Mouse (Mus musculus) A20 (cell line): ENCODE data around the gene Galns.
A peak's percentile ranks its signal among the peaks of the same experiment; 100 is the strongest.
"Not testable (repeated sequence)": the region's sequence is repeated elsewhere in the genome, so short reads cannot be mapped to it uniquely, and the experiment has no call there.

Experiments used
- DNase-seq: peaks from one replicate; pipeline ENCODE4 v3.0.0-alpha.2; 2011; ENCODE audit warnings: low read depth, low spot score

Gene Galns

DNA sequence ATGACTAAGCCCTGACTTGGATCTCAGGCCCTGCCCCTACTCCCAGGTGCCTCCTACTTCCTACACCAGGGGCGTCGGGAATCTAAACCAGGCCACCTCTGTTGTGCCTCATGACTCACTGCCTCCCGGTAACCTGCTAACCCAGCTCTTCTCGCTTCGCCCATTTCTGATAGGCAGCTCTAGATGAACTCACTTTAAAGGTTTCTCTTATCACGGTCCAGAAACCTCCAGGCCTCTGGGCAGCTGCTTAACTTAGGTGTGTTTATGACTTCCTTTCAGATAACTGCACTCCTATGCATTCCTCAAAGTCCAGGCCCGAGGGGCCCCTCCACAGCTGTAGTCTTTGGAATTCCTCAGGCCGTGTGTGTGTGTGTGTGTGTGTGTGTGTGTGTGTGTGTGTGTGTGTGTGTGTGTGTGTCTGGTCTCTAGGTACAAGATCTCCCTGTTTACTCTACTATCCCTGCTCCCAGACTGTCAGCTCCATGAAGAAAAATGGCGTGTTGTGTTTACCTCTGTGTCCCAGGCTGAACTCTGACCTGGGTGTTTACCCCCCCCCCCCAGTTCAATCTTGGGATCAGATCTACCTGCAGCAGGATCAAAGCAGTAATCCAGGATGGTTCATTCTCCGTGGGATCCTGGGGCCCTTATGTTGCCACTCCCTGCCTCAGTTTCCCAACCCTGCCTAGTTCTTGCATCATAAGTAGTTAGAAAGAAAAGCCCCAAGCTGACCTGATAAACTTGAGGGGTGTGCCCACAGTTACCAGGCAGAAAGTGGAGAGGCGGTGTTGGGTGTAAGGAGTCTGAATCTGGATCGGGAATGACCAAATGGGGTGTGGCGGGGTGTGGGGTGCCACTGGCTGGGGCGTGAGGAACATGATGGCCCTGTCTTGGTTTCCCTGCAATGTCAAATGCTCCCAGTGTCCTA is 24.9 kb upstream of the Galns start:
- no peak for DNase-seq

- no peak for DNase-seq
Observed at GRCm38 (mm10) chr8:122633205-122633604, 21.9 kb upstream of the Galns start.

DNA sequence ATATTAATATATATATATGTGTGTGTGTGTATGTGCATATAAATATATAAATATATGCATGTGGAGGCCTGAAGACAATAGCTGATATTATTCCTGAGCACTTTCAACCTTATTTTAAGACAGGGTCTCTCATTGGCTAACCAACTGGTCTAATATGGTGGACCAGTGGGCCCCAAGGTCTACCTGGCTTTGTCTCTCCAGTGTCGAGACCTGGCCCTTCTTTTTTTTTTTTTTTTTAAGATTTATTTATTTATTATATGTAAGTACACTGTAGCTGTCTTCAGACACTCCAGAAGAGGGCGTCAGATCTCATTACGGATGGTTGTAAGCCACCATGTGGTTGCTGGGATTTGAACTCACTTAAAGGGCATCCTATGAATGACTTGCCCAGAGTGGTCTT is 20.9 kb upstream of the Galns start:
- not testable (repeated sequence) for DNase-seq

- DNase-seq = no peak
Observed at GRCm38 (mm10) chr8:122630696-122631095, 19.4 kb upstream of the Galns start.

GRCm38 (mm10) chr8:122629388-122629787 is 18.1 kb upstream of the Galns start:
- no peak for DNase-seq

GRCm38 (mm10) chr8:122626896-122627295 is 15.6 kb upstream of the Galns start:
- DNase-seq = no peak

DNA sequence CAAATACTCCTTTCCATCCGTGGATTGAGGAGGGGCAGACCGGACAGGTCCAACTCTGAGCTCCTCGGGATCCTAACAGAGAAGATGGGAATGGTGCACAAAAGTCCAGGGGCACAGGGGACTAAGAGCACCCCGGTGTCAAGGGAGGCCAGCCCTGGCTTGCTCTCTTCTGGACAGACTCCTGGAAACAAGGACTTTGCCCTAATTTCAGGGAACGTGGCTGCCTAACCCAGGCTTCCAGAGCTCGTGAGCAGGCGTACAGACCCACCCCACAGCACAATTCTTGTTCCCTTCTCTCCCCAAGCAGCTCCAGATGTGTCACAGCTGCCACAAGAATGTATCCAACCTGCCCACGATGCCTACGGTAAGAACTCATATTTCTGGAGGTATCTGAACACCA is 14.5 kb upstream of the Galns start:
- DNase-seq = no peak

DNA sequence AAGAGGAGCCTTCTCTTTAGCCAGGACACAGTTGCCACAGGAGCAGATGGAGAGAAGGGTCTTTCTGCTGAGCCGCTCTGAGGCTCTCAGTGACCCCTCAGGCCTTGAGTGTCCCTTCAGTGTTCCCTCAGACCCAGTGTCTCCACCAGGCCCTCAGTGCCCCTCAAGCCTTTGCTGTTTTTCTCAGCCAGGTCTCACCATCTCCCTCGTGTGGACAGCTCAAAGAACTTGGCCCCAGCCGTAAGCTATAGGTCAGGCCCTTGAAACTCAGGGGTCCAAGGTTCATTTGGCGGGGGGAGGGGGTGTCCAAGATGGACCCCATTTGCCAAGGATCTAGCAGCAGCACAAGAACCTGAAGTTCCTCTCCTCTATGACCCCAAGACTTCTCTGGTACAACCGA is 13.4 kb upstream of the Galns start:
- no peak for DNase-seq

GRCm38 (mm10) chr8:122623844-122624642 is 12.8 kb upstream of the Galns start:
- DNase-seq = no peak

DNA sequence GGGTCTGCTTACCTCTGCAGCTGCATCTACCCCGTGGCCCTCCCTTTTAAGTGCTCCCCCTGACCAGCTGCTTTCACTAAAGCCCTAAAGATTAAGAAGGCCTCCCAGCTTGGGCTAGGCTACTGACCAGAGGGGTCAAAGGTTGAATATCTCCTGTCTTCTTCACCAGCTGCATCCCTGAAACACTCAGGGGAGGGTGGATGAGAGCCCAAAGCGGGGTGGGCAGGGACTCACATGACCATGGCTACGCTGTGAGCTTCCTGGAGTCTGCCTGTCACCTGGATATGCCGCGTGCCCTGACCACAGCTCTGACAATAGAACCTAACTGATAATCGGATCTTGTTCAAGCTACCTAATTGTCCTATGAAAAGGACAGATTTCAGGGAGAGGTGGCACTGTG is 11.5 kb upstream of the Galns start, which contains the start of gene Pabpn1l:
Gene Pabpn1l (minus strand): TSS at position 13 of the 400 bp plus-strand sequence.
- DNase-seq = no peak

DNA sequence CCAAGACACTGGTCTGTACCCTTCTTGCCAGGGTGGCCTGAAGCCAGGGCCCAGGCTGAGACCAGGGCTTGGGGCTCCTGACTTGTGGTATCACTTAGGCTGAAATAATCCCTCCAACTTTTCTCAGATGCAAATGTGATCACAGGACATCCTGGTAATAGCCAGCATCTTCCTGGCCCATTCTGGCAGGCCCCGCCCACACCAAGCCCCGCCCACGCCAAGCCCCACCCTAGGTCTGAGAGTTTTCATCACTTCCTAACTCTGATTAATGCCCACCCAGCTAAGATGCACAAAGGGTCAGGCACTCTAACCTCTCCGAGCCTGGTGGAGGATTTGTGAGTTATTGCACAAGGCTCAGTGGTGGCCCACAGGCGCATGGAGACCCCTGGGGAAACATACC is 9.2 kb upstream of the Galns start:
- no peak for DNase-seq

DNA sequence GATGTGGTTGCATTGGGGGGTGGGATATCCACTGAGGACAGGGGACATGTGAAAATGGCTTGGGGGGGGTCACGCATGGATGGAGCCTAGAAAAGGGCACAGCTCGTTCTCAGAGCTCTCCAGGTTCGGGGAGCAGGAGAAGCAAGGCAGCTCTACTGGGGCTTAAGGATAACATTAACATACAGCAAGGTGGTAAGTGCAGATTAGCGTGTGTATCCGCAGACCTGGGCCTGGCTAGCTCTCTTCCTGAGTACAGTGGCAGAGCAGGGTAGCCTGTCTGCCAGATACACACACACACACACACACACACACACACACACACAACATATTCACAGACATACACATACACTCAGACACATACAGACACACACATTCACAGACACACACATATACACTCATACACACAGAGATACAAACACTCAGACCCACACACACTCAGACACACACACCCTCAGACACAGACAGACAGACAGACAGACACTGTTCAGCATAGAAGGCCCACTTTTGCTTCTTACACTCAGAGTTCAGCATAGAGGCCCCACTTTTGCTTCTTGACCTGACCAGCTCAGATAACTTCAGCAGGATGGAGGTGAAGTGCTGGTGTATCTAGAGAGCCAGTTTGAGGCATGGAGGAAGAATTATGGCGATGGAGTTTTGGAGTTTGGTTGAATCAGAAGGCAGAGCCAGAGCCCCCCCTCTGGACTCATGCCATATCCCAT is 7.6 kb upstream of the Galns start:
- no peak for DNase-seq

GRCm38 (mm10) chr8:122617947-122618546 is 6.8 kb upstream of the Galns start:
- peak; percentile 67 for DNase-seq

DNA sequence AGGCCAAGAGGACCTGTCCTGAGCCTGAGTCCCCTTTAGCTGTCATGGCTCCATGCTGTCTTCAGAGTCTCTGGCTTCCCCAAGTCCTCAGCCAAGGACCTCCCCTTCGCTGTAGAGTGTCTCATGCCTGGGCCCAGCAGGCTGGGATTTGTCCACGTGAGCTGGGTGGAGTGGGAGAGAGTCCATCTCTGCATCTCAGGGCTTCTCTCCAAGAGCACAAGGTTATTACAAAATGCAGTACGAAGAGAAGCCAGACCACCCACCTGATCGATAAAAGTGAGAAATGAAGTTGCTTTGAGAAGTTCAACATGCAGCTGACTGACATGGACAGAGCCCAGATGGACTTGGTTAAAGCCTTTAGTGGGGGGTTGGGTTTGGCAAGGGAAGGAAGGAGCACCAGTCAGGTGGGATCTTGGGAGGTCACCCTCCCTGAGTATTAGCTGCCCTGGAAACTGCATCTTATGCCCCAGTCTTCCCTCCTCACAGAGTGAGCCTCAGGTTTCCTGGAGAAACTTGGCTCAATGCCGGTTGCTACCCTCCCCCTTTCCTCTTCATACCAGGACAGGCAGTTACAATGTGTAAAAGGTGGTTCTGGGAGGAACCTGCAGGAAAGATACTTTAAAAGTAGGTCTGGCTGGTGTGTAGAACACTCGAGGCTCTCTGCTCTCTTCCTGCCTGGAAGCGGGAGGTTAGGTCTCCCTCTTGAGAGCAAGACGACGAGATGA is 5.1 kb upstream of the Galns start:
- no peak for DNase-seq

GRCm38 (mm10) chr8:122610612-122611277 is 518 bp downstream of the Galns start:
- DNase-seq = peak; percentile 92

GRCm38 (mm10) chr8:122610209-122610608 is 1.1 kb downstream of the Galns start:
- DNase-seq = no peak

DNA sequence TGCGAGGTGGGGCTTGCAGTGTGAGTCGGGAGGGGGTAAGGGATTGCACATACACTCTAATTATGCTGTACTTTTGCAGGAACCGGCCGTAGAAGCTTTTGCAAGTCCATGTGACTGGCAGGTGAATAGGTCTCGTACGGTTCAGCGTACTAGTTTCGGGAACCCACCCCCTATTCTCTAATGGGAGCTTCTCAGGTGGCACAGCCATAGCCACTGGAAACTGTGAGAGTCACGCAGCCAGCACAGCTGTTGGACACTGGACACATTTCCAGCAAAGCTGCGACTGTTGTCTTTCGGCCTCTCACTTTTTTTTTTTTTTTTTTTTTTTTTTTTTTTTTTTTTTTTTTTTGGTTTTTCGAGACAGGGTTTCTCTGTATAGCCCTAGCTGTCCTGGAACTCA is 4.5 kb downstream of the Galns start:
- DNase-seq = no peak

- DNase-seq = peak; percentile 68
Observed at GRCm38 (mm10) chr8:122605367-122605766, 5.9 kb downstream of the Galns start.

GRCm38 (mm10) chr8:122604640-122605039 is 6.6 kb downstream of the Galns start:
- DNase-seq = no peak

- DNase-seq = no peak
Observed at GRCm38 (mm10) chr8:122600666-122601065, 10.6 kb downstream of the Galns start.
